Mouse (Mus musculus) liver, embryonic 13.5 days (tissue): ENCODE data around the gene Tst. TPM values are rescaled to one million over a fixed set of nuclear protein-coding genes. Genes with fewer than 3 reads are reported as not detected.
A peak's percentile ranks its signal among the peaks of the same experiment; 100 is the strongest.

ENCODE experiments used
- ATAC-seq: fragments of 200-750 bp; cut with Nextera tagmentation; 2 replicates; pipeline ENCODE4 v1.8.0; 2017; ENCODE audit warnings: low read depth, mild to moderate bottlenecking, moderate number of reproducible peaks, moderate library complexity
- DNase-seq: peaks from one replicate; pipeline ENCODE4 v3.0.0; 2022
- H3K27ac ChIP-seq: fragments of 300-500 bp; sonication (generic); 2 replicates; pipeline ENCODE4 v1.5.1; 2015; ENCODE audit warnings: moderate library complexity, mild to moderate bottlenecking, inconsistent platforms
- H3K27me3 ChIP-seq: fragments of 300-500 bp; sonication (generic); 2 replicates; pipeline ENCODE4 v1.6.1; 2015; ENCODE audit warnings: mild to moderate bottlenecking, inconsistent platforms
- H3K36me3 ChIP-seq: fragments of 300-500 bp; sonication (generic); 2 replicates; pipeline ENCODE4 v1.6.1; 2015; ENCODE audit warnings: mild to moderate bottlenecking, inconsistent platforms
- H3K4me1 ChIP-seq: fragments of 300-500 bp; sonication (generic); replicated peaks from 2 replicates; pipeline ENCODE4 v1.6.1; 2015; ENCODE audit warnings: inconsistent platforms
- H3K4me2 ChIP-seq: fragments of 300-500 bp; sonication (generic); 2 replicates; pipeline ENCODE4 v1.6.1; 2015; ENCODE audit warnings: inconsistent platforms, mild to moderate bottlenecking, moderate library complexity
- H3K4me3 ChIP-seq: fragments of 300-500 bp; sonication (generic); replicated peaks from 2 replicates; pipeline ENCODE4 v1.5.1; 2015; ENCODE audit warnings: mild to moderate bottlenecking, inconsistent platforms
- H3K9ac ChIP-seq: fragments of 300-500 bp; sonication (generic); 2 replicates; pipeline ENCODE4 v1.6.1; 2015; ENCODE audit warnings: mild to moderate bottlenecking, inconsistent platforms
- H3K9me3 ChIP-seq: fragments of 300-500 bp; sonication (generic); replicated peaks from 2 replicates; pipeline ENCODE4 v1.6.1; 2016; ENCODE audit warnings: inconsistent platforms
- WGBS: fragments of 180-500 bp; shearing (Covaris S2); methylation state at CpG from one replicate; pipeline ENCODE4 v1.1.7; 2015; ENCODE audit not compliant: insufficient replicate concordance; 5-methylcytosine and 5-hydroxymethylcytosine counted together
- polyA plus RNA-seq: library from polyadenylated mRNA; unstranded; fragments of >200 nt; fragmentation: Nextera tagmentation; extraction: Ambion mirVana; gene quantifications from 2 replicates; pipeline ENCODE4 v1.2.1, GENCODE M21; 2015

The Tst gene
- polyA plus RNA-seq, 1 experiment from 2014 or later = 109 TPM

DNA sequence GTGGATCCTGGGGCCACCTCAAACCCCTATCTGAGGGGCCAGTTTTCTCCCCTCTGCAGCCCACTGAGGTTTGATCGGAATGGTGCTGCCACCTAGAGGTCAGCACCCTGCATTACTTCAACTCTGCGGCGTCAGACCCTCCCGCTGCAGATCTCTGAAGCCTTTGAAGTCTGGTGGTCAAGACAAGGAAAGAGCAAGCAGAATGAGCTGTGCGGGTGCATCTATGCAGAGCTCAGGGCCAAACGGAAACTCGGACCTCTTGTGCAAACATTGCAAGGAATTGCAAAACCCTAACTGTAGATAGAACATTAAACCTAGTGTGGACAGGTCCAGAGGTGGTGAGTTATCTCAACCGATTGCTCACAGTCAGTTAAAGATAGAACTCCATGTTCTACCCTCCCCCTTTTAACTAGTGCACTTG is 36.8 kb downstream of the Tst start:
- DNase-seq = peak; percentile 34
- 3% methylated on average over 8 of the region's 8 CpGs for WGBS
- ATAC-seq = peak; percentile 87
- H3K27me3 ChIP-seq = peaks cover 26% of the 10 kb centered on the region
- H3K4me3 ChIP-seq = no peak overlapping the region
- no peak overlapping the region for H3K9ac ChIP-seq
- H3K4me2 ChIP-seq = no peak overlapping the region
- H3K4me1 ChIP-seq = peaks cover 13% of the 10 kb centered on the region
- no peaks in the 10 kb centered on the region for H3K9me3 ChIP-seq
- peak overlapping the region; percentile 35; the same call in 1 of the 2 replicates for H3K27ac ChIP-seq
- no peaks in the 10 kb centered on the region for H3K36me3 ChIP-seq

DNA sequence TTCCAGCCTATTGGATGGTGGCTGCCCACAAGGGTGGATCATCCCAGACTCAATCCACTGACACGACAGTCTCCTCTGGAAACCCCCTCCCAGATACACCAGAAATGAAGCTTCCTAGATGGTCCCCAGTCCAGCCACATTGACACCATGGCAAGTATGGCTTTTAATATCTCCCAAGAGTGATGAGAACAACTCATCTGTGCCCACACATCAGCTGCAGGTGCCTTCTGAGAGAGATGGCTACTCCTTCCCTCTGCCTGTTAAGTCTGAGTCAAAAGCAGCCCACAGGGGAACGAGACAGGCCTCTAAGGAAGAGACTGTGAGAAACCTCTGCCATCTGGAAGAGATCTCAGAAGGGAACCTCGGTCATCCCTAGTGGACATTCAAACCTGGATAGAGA is 37.9 kb downstream of the Tst start:
- WGBS = 32% methylated on average over 3 of the region's 3 CpGs

DNA sequence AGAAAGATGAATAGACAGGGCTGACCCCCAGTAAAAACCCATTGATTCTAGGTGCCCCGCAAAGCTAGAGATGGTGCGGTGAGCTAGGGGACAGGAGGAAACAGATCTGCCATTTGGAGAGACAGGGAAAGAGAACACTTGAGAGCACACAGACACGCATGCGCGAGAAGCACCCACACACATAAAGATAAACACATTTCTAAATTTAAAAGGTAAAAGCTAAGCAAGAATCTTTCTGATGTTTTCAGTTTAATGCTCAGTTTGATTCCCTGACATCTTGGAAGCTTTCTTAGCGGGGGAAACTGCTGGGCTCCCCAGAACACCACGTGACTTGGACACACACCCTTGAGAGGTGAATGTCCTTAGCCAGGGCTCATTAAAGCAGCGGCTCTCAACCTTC is 38.8 kb downstream of the Tst start:
- Histone ChIP-seq H3K4me2 (no peak overlapping the region), H3K27me3 (peaks cover 26% of the 10 kb centered on the region), H3K36me3 (no peaks in the 10 kb centered on the region), H3K27ac (no peak overlapping the region), H3K4me3 (no peak overlapping the region), H3K4me1 (peaks cover 9% of the 10 kb centered on the region), H3K9me3 (no peaks in the 10 kb centered on the region), H3K9ac (no peak overlapping the region)
- 69% methylated on average over 8 of the region's 8 CpGs for WGBS
- no peak for ATAC-seq
- DNase-seq = no peak

More for the DNA sequence above, 37.9 kb downstream of the Tst start:
- Histone ChIP-seq H3K27ac (no peak overlapping the region), H3K4me3 (no peak overlapping the region), H3K9ac (no peak overlapping the region), H3K36me3 (no peaks in the 10 kb centered on the region), H3K9me3 (no peaks in the 10 kb centered on the region), H3K4me2 (no peak overlapping the region), H3K27me3 (peaks cover 26% of the 10 kb centered on the region), H3K4me1 (peaks cover 13% of the 10 kb centered on the region)
- DNase-seq (no peak), ATAC-seq (no peak)

- DNase-seq (no peak), ATAC-seq (no peak)
- 33% methylated on average over 2 of the region's 2 CpGs for WGBS
These were observed 39.8 kb downstream of the Tst start for GRCm38 (mm10) chr15:78365916-78366315.

DNA sequence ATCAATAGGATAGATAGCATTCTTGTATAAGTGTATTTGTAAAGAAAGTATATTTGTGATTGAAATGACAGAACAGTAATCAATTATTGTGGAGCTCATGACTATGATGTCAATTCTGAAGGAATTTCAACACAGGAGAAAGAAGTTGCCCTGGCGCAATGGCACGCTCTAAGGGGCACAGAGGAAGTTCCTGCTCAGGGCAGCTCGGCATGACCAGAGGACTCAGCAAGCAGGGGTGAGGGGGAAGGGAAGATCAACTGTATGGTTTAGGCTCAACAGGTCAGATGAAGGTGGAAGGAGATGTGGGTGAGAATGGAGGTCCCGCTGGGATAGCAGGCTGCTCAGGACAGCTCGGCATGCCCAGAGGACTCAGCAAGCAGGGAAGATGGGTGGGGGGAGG is 50.2 kb downstream of the Tst start:
- Histone ChIP-seq H3K9me3 (no peaks in the 10 kb centered on the region), H3K4me2 (no peak overlapping the region), H3K36me3 (no peaks in the 10 kb centered on the region), H3K9ac (no peak overlapping the region), H3K4me3 (no peak overlapping the region), H3K27me3 (0 out of 2 replicates have a peak, but pooled peaks cover 2% of the 10 kb centered on the region), H3K27ac (no peak overlapping the region), H3K4me1 (no peaks in the 10 kb centered on the region)
- ATAC-seq = no peak
- 61% methylated on average over 5 of the region's 5 CpGs for WGBS
- no peak for DNase-seq

More at GRCm38 (mm10) chr15:78365916-78366315, 39.8 kb downstream of the Tst start:
- Histone ChIP-seq H3K27me3 (peaks cover 24% of the 10 kb centered on the region), H3K9ac (no peak overlapping the region), H3K36me3 (no peaks in the 10 kb centered on the region), H3K27ac (no peak overlapping the region), H3K4me1 (peaks cover 7% of the 10 kb centered on the region; the same call in 1 of the 2 replicates), H3K4me3 (no peak overlapping the region), H3K4me2 (no peak overlapping the region), H3K9me3 (no peaks in the 10 kb centered on the region)

DNA sequence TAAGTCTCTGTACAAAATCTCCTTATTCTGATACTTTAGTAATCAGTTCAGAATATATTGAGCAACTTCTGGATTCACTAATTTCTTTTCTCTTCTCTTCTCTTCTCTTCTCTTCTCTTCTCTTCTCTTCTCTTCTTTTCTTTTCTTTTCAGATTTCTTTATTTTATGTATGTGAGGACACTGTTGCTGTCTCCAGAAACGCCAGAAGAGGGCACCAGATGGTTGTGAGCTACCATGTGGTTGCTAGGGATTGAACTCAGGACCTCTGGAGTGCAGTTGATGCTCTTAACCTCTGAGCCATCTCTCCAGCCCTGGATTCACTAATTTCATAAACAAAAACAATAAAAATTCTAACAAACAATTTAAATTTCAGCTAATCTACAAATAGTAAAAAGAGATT is 50.7 kb downstream of the Tst start:
- no peak overlapping the region for H3K27ac ChIP-seq
- H3K9me3 ChIP-seq = no peaks in the 10 kb centered on the region
- no peak overlapping the region for H3K4me3 ChIP-seq
- DNase-seq = no peak
- ATAC-seq = no peak
- no peaks in the 10 kb centered on the region for H3K4me1 ChIP-seq
- no peaks in the 10 kb centered on the region for H3K36me3 ChIP-seq
- WGBS = 0% methylated on average over 1 of the region's 1 CpGs
- no peak overlapping the region for H3K9ac ChIP-seq
- no peak overlapping the region for H3K4me2 ChIP-seq
- H3K27me3 ChIP-seq = 0 out of 2 replicates have a peak, but pooled peaks cover 2% of the 10 kb centered on the region

DNA sequence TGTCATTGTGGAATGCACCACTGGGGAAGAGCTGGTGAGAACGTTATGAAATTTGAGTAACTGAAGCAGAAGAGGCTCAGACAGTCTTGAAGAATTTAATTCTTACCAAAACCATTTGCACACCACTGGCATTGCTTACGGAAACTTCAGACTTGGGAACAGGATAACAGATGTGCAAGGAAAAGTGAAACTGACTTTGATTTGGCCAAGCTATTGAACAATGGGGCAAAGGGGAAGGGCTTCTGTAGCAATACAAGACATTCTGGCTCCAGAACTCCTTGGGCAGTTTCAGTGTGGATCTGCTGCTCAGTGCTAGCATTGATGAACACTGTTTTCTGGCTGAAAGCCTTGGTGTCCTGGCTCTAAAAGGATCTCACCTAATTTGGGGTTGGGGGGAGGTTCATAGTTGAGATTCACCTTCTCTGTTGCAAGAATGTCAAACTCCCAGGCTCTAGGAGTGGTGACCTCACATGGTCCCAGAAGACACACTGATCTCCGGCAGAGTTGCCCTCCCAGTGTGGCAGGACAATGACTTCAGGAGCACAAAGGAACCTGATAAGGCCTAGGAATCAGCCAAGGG is 54.0 kb downstream of the Tst start:
- H3K9me3 ChIP-seq = no peaks in the 10 kb centered on the region
- H3K27me3 ChIP-seq = 0 out of 2 replicates have a peak, but pooled peaks cover 2% of the 10 kb centered on the region
- no peaks in the 10 kb centered on the region for H3K36me3 ChIP-seq
- ATAC-seq (no peak), DNase-seq (no peak)
- H3K9ac ChIP-seq = no peak overlapping the region
- 41% methylated on average over 3 of the region's 3 CpGs for WGBS
- H3K4me2 ChIP-seq = no peak overlapping the region
- H3K27ac ChIP-seq = no peak overlapping the region
- H3K4me3 ChIP-seq = no peak overlapping the region
- H3K4me1 ChIP-seq = no peaks in the 10 kb centered on the region

Other genes with a start within 250 kb of the Tst start
- 45.7 and 45.9 TPM in 2 replicates for gene Ift27, start 231.8 kb downstream of the Tst start, polyA plus RNA-seq
- gene Pvalb, start 199.5 kb downstream of the Tst start, polyA plus RNA-seq = not detected in 2 replicates
- 26.4 and 35.3 TPM in 2 replicates for gene Ncf4, start 161.1 kb downstream of the Tst start, polyA plus RNA-seq
- gene Csf2rb2, start 100.2 kb downstream of the Tst start, polyA plus RNA-seq = 0.54 and 0.83 TPM in 2 replicates
- gene Csf2rb, start 80.2 kb downstream of the Tst start, polyA plus RNA-seq = 3.3 and 3.8 TPM in 2 replicates
- gene Tex33, start 10.0 kb downstream of the Tst start, polyA plus RNA-seq = not detected in 2 replicates
- gene Mpst, start 509 bp upstream of the Tst start, polyA plus RNA-seq = 3.8 and 4.2 TPM in 2 replicates
- 4.7 and 5.1 TPM in 2 replicates for gene Kctd17, start 22.7 kb upstream of the Tst start, polyA plus RNA-seq
- gene Tmprss6, start 62.7 kb upstream of the Tst start, polyA plus RNA-seq = 7.8 and 9.5 TPM in 2 replicates
- 0.23 and 0.35 TPM in 2 replicates for gene Il2rb, start 89.4 kb upstream of the Tst start, polyA plus RNA-seq
- gene C1qtnf6, start 125.5 kb upstream of the Tst start, polyA plus RNA-seq = 3.6 and 4.5 TPM in 2 replicates
- not detected in 2 replicates for gene Sstr3, start 138.8 kb upstream of the Tst start, polyA plus RNA-seq
- gene Rac2, start 166.9 kb upstream of the Tst start, polyA plus RNA-seq = 75.2 and 81.2 TPM in 2 replicates
- 11.9 and 12.5 TPM in 2 replicates for gene Cyth4, start 191.1 kb upstream of the Tst start, polyA plus RNA-seq